Mouse (Mus musculus) thymus, adult 2 months (tissue): ENCODE data around the gene Cntn5. TPM values are rescaled to one million over a fixed set of nuclear protein-coding genes. Genes with fewer than 3 reads are reported as not detected.

ENCODE experiments used
- DNase-seq: peaks from one replicate; pipeline ENCODE4 v3.0.0; 2021
- H3K27ac ChIP-seq: fragments of 200-500 bp; 2 replicates; pipeline ENCODE4 v1.5.1; 2012; ENCODE audit warnings: low read length, control low read depth; ENCODE audit not compliant: control insufficient read depth, insufficient read depth
- H3K27me3 ChIP-seq: fragments of 200-500 bp; 2 replicates; pipeline ENCODE4 v1.6.1; 2012; ENCODE audit warnings: mild to moderate bottlenecking, low read length, moderate library complexity, mixed read lengths; ENCODE audit not compliant: control insufficient read depth, insufficient read depth
- H3K36me3 ChIP-seq: fragments of 200-500 bp; 2 replicates; pipeline ENCODE4 v1.6.1; 2012; ENCODE audit warnings: mild to moderate bottlenecking, low read length, moderate library complexity; ENCODE audit not compliant: control insufficient read depth, insufficient read depth
- H3K4me1 ChIP-seq: fragments of 200-500 bp; replicated peaks from 2 replicates; pipeline ENCODE4 v1.6.1; 2012; ENCODE audit warnings: low read length; ENCODE audit not compliant: control insufficient read depth, insufficient read depth
- H3K4me3 ChIP-seq: fragments of 200-500 bp; 2 replicates; pipeline ENCODE4 v1.5.1; 2012; ENCODE audit warnings: mild to moderate bottlenecking, low read length, control low read depth, moderate library complexity; ENCODE audit not compliant: control insufficient read depth, insufficient read depth
- CTCF ChIP-seq: fragments of 200-500 bp; IDR thresholded peaks from 2 replicates; pipeline ENCODE4 v1.5.1; 2012; ENCODE audit warnings: mild to moderate bottlenecking, control low read depth, low read length, moderate library complexity, borderline replicate concordance; ENCODE audit not compliant: control insufficient read depth, poor library complexity, insufficient read depth; ENCODE audit errors: extremely low read depth
- POLR2A ChIP-seq: fragments of 200-500 bp; IDR thresholded peaks from 2 replicates; pipeline ENCODE4 v1.6.1; 2012; ENCODE audit warnings: mild to moderate bottlenecking, low read length, control low read depth, moderate library complexity; ENCODE audit not compliant: control insufficient read depth, poor library complexity, insufficient read depth; ENCODE audit errors: extremely low read depth
- WGBS: fragments of 180-500 bp; shearing (Covaris S2); methylation state at CpG from one replicate; pipeline ENCODE4 v1.1.7; 2018; 5-methylcytosine and 5-hydroxymethylcytosine counted together
- polyA plus RNA-seq: library from polyadenylated mRNA; depleted of rRNA; stranded (reverse); fragments of >200 nt; gene quantifications from 2 replicates; pipeline ENCODE4 v1.2.3, GENCODE M21; 2012

Cntn5 gene
- polyA plus RNA-seq, 1 experiment = not detected

DNA sequence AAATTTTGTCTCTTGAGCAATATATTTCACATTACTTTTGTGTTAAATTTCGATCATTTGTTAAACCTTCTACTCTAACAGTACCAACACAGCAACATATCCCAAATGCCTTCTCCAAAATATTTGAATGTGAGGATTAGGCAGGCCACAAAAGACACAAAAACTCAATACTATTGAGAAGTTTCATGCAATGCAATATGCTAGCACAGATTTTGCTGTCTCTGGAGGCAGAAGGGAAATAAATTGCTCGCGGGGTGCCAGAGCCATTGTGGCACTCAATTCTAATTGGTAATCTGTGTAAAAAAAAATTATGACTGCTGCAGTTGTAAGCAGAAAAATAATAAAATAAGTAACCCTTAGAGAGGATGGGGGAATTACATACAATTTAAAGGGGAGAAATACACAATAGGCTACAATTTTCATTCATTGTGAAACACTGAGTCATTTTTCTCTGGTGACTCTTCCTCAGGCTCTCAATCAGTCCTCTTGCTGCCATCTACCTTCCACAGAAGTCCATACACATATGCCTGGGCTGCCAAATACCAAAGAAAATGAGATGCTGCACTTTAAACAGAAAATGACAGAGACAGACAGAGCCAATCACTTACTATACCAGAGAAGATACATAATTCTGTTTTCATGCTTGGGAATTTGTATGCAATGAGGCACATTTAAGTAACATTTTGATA is 48.2 kb downstream of the Cntn5 start:
- H3K36me3 ChIP-seq = no peaks in the 10 kb centered on the region
- WGBS = 95% methylated on average over 3 of the region's 3 CpGs

DNA sequence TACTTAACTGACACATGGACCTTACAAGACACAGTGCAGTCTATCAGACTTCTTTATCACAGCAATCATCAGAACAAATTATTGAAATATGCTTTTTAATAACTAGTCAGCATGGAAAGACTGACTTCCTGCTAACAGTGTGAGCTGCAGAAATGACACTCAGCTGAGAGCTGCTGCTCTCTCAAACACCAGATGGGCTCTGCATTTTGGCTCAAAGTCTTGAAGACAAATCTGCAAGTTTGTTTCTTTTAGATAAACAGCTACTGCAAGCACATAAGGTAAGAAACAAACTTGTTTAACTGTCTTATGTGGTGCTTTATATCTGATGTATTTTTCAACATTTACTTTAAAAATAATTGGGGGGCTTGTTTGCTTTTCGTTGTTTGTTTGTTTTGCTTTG is 87.9 kb downstream of the Cntn5 start:
- no peaks in the 10 kb centered on the region for H3K4me1 ChIP-seq
- TF ChIP-seq POLR2A (no peak), CTCF (no peak)
- WGBS = 72% methylated on average over 1 of the region's 1 CpGs

More for the DNA sequence above, 48.2 kb downstream of the Cntn5 start:
- TF ChIP-seq CTCF (no peak), POLR2A (no peak)
- no peak for DNase-seq
- Histone ChIP-seq H3K4me1 (no peaks in the 10 kb centered on the region), H3K27me3 (no peaks in the 10 kb centered on the region), H3K4me3 (no peak overlapping the region), H3K27ac (no peak overlapping the region)

DNA sequence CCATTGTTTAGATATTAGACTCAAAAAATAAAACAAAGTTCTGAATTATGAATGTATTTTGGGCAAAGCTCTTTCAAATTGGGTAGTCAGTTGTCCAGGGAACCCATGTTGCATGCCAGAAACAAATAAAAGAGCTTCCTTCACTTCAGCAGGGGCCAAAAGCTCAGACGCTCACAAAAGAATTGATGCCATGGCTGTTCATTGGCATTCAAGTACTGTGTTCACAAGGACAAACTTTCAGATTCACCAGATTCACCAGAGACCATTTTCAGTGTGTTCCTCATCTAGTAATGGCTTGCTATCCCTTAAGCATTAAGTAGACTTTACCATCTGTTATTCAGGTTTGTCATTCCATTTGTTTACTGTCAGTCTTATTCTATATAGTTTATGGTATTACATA is 107.4 kb downstream of the Cntn5 start:
- H3K27ac ChIP-seq = no peak overlapping the region
- H3K27me3 ChIP-seq = no peaks in the 10 kb centered on the region
- H3K4me1 ChIP-seq = no peaks in the 10 kb centered on the region
- TF ChIP-seq CTCF (no peak), POLR2A (no peak)
- 90% methylated on average over 1 of the region's 1 CpGs for WGBS
- no peak for DNase-seq
- no peak overlapping the region for H3K4me3 ChIP-seq
- no peaks in the 10 kb centered on the region for H3K36me3 ChIP-seq

More for the DNA sequence above, 87.9 kb downstream of the Cntn5 start:
- DNase-seq = no peak
- Histone ChIP-seq H3K27ac (no peak overlapping the region), H3K27me3 (no peaks in the 10 kb centered on the region), H3K36me3 (no peaks in the 10 kb centered on the region), H3K4me3 (no peak overlapping the region)

DNA sequence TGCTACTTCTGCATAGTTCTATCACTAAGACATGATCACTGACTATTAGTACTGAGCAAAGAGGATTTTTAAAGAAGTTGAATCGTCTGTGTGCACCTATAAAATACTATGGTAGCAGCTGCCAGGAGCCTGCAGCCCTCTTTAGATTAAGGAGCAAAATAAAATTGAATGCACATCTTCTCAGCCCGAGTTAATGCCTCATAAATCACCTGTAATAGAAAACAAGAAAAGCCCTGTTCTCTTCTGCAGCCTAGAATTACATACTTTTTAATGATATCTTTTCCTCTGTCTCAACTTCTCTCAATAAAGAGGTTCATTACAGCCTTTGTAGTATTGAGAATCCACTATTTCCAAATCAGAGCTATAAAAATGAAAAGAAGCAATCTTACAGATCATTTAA is 109.5 kb downstream of the Cntn5 start:
- H3K4me1 ChIP-seq = no peaks in the 10 kb centered on the region
- H3K27ac ChIP-seq = no peak overlapping the region
- TF ChIP-seq CTCF (no peak), POLR2A (no peak)
- H3K36me3 ChIP-seq = no peaks in the 10 kb centered on the region
- 60% methylated on average over 2 of the region's 2 CpGs for WGBS
- no peaks in the 10 kb centered on the region for H3K27me3 ChIP-seq
- no peak overlapping the region for H3K4me3 ChIP-seq
- DNase-seq = no peak

DNA sequence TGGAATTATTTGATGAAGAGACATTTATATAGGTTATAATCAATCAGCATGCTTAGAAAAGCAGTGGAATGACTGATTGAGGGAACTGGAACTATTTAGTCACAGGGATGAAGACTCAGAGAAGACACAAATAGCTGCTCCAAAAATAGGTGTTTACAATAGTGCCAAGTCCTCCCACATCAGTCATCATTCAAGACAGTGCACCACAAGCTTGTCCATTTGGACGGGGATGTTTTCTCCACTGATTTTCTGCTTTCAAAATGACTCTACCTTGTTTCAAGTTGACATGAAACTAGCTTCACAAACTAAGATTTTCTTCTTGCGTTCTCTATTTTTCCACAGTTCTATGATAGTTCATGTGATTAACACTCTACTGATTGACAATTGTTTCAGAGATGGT is 172.7 kb downstream of the Cntn5 start:
- WGBS = 91% methylated on average over 2 of the region's 2 CpGs
- Histone ChIP-seq H3K27me3 (no peaks in the 10 kb centered on the region), H3K36me3 (no peaks in the 10 kb centered on the region), H3K4me3 (no peak overlapping the region), H3K4me1 (no peaks in the 10 kb centered on the region), H3K27ac (no peak overlapping the region)
- no peak for DNase-seq
- TF ChIP-seq CTCF = no peak
- no peak for TF ChIP-seq POLR2A

DNA sequence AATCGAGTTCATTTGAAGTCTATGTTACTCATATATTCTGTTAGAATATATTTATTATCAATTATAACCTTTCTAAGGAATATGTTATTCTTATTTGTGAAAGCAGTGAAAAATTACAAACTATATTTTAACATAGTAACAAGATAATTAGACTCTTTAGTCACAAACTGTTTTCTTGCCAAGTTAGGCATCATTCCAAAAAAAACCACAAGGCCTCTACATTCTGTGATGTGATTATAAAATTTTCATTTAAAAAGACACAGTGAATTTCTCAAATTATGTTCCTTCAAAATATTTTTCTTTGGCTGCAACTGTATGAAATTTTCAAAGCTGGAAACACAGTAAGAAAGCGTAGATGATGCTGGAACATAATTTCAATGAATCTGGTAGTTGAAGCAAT is 180.4 kb downstream of the Cntn5 start:
- WGBS = 82% methylated on average over 2 of the region's 2 CpGs
- Histone ChIP-seq H3K27me3 (no peaks in the 10 kb centered on the region), H3K27ac (no peak overlapping the region), H3K36me3 (no peaks in the 10 kb centered on the region), H3K4me1 (no peaks in the 10 kb centered on the region), H3K4me3 (no peak overlapping the region)
- TF ChIP-seq CTCF (no peak), POLR2A (no peak)
- no peak for DNase-seq

DNA sequence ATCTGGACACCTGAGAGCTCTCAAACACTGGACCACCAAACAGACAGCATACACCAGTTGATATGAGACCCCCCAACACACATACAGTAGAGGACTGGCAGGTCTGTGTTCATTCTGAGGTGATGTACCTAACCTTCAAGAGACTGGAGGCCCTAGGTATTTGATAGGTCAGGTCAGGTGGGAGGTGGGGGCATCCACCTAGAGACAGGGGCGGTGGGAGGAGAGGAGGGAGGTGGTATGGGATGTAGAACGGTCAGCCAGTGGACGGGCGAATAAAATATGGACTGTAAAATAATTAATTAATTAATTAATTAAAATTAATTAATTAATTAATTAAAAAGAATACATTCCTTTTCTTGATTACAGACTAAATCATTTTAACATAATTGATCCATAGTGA is 182.5 kb downstream of the Cntn5 start:
- Histone ChIP-seq H3K4me3 (no peak overlapping the region), H3K27me3 (no peaks in the 10 kb centered on the region), H3K4me1 (no peaks in the 10 kb centered on the region), H3K36me3 (no peaks in the 10 kb centered on the region), H3K27ac (no peak overlapping the region)
- no peak for DNase-seq
- 88% methylated on average over 4 of the region's 4 CpGs for WGBS
- TF ChIP-seq CTCF (no peak), POLR2A (no peak)
